Mouse (Mus musculus): ENCODE measurements around the gene Tuba3b. TPM values are rescaled to one million over a fixed set of nuclear protein-coding genes. Genes with fewer than 3 reads are reported as not detected.

Tuba3b gene
- total RNA-seq (2017) = not detected in 2 replicates

DNA sequence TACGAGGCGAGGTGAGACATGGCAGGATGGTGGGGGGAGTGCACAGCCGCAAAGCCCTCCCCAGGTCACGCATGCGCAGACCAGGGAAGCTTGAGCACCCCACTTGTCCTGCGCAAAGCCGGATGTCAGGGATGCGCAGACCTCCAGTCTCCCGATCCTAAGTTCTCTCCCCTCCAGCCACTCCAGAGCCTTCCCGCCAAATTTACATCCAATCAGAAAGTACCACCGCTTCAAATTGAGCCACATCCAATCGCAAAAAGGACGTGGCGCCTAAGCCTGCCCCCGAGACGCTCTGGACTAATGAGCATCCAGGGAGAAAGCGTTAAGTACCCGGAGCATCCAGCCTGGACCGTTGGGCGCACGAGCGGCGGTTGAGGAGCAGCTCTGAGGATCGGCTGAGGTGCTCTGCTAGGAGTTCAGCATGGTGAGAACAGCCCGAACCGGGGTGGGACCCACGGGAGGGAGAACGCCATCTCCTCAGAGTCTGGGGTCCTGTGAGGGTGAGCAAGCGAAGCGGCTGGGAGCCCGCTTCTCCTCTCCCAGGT, at the start of gene Tuba3b:
Tuba3b (plus strand) TSS at position 92 of the 545 bp plus-strand sequence.
- ATAC-seq (ENCODE audit: extremely low read depth, insufficient number of reproducible peaks, low FRiP score, poor library complexity, severe bottlenecking) = no peak

DNA sequence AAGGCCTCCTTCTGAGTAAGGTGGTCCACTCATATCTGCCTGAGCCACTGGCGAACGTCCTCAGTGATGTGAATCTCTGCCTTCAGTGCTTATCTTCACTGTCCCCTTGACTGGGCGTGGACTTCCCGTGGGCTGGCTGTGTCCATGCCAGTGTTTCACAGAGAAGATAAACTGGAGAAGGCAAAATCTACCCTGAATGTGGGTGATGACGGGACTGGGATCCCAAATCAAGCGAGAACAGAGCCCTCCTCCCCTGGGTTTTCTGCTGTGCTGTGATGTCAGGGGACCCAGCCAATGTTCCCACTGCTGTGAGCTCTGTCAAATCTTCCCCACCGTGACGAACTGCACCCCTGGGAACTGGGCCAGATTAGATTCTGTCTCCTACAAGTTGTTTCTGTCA, 48.3 kb upstream of the Tuba3b start:
- ATAC-seq (ENCODE audit: extremely low read depth, insufficient number of reproducible peaks, low FRiP score, poor library complexity, severe bottlenecking) = no peak

DNA sequence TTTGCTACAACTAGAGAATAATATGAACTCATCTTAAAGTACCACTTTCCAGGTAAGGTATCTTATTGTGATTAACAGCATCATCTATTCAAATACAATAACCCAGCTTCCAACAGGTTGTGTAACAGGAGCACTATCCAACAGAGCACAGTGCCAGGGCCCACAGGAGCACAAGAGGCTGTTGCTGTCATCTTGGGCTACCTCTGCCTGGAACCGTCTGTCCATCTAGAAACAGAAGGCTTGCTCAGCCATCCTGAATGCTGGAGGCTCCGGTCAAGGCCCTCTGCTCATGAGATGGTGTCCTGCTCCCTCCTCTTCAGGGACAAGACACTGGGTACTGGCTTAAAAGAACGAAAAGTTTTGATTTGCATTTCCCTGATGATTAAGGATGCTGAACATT, 47.7 kb upstream of the Tuba3b start:
- no peak for ATAC-seq (ENCODE audit: extremely low read depth, insufficient number of reproducible peaks, low FRiP score, poor library complexity, severe bottlenecking)

DNA sequence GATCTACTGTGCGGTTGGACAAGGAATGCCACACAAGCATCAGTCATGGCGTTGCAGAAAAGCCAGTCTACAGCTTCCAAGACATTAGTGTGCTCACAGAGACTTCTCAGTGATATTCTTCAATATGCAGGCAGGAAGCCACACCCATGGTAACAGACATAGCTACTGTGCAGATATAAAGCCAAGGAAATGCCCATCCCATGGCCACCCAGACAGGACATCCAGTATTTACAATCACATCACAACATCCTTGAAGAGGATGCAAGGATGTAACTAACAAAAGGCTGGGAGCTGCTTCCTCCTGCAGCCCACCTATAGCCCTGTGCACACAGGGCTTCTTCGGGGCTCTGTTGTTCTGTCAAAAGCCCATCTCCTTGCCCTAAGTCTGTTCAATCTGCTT, 46.9 kb upstream of the Tuba3b start:
- ATAC-seq (ENCODE audit: extremely low read depth, insufficient number of reproducible peaks, low FRiP score, poor library complexity, severe bottlenecking) = no peak

DNA sequence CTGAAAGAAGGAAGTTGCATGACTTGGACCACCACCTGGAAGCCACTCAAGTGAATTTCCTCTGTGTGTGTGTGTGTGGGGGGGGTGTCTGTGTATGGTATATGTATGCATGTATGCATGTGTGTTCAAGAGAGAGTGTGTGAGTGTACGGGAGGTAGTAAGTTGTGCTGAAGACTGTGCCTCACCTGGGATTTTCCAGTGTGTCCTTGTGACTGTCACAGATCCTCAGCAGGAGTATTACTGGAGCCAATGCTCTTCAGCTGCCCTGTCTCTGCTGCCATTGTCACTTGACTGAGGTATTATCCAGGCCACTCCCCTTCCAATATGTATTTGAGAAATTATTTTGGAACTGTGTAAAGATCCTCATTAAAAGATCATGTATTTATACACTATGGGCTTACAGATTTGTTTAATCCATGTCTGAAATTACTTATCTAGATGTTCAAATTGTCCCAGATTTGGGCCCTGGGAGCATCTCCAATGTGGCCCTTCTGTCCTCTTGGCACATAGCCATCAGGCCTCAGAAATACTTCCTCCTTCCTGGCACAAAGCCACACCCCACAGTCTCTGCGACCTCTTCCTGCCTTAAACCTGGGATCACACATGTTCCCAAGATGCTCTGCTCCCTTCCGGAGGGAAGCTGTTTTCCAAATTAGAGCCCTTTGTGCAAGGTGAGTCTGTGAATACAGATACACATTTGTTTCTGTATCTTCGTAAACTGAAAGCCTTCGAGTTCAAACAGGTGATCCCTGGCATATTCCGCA, 42.1 kb upstream of the Tuba3b start:
- ATAC-seq (ENCODE audit: extremely low read depth, insufficient number of reproducible peaks, low FRiP score, poor library complexity, severe bottlenecking) = no peak

DNA sequence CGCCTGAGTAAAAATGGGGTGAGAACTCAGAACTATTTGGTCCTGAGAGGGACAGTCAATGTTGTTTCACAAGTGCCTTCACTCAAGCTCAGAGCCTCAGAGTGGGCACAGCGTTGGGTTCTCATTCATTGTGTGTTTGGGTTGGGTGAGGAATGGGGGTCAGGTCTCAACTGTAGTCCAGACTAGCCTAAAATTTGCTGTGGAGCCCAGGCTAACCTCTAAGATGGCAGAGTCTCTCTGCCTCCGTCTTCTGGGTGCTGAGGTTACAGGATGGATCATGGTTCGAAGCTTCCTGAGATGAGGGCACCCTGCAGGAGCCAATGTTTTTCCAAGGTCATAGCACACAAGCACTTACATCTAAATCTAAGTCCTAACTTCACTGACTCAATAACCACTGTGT, 38.8 kb upstream of the Tuba3b start:
- no peak for ATAC-seq (ENCODE audit: extremely low read depth, insufficient number of reproducible peaks, low FRiP score, poor library complexity, severe bottlenecking)

DNA sequence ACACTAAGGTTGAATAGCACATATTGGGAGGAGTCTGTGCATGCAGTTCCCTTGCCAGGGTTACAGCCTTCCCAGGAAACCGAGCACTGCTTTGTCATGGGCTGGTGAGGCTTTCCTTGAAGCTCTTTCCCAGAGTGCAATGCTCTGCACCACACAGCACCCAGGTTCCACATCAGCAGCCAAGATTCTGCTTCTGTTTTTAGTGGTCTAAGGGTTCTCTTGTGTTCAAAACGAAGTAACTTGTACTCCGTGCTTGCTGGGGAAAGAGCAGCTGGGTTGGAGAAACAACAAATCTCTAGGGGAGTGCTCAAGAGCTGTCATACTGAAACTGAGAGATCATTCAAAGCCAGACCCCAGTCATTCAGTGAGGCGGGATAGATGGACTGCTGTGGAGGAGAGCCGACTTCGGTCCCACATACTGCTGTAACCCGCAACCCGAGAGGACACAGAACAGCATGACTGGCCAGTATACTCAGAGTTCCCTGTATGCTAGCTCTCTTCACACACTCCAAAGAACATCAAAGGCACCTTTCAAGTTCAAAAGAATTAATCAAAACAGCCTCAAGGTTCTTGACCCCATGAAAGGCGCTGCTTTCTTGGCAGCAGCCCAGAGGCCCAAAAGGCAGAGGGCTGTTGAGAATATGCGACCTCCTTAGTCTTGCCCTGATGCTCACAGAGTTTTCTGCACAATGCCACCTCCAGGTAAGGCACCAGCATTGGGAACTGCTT, 36.9 kb upstream of the Tuba3b start:
- no peak for ATAC-seq (ENCODE audit: extremely low read depth, insufficient number of reproducible peaks, low FRiP score, poor library complexity, severe bottlenecking)

DNA sequence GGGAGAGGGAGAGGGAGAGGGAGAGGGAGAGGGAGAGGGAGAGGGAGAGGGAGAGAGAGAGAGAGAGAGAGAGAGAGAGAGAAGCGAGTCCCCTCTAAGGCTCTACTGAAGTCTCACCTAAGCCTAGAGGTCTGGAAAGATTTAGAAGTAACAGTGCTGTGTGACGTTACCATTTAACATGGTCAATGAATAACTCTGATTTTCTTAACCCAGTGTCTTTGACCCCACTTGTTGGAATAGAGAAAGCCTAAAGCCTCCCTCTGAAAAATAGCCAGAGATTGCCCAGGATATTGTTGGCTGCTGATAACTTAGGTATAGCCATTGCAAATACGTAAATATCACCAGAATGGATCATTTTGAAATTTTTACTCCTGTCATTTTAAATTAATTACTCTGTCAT, 35.8 kb upstream of the Tuba3b start:
- no peak for ATAC-seq (ENCODE audit: extremely low read depth, insufficient number of reproducible peaks, low FRiP score, poor library complexity, severe bottlenecking)

DNA sequence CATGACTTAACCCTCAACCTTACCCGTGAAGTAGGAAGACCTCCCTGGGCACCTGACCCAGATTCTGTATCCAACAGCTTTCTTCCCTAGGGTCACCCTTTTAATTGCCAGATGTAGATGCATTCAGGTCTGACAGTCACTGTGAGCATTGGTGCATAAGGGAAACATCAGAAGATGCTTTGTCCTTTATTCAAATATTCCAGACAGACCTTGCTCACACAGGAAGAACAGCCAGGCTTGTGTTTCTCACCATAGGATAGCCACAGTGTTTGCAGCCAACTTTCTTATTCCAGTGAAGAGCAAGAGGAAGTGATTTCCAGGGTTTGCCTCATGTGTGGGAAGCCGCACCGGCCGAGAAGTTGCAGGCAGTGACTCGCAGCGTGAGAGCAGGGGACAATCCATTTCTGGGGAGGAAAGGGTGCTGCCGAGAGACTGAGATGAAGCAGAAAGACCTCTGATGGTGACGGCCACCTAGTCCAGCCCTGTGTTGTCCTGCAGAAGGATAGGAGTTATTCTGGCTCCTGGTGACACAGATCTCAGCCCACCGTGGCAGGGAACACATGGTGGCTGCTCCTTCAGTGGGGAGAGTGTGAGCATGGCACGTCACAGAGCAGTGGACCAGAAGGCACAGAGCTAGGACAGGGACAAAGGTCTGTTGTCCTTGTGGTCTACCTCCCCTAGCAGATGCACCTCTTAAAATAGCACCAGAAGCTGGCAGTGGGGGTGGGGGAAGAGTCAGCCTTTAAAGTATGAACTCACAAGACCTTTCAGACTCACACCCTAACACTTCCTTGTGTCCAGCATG, 34.0 kb upstream of the Tuba3b start:
- ATAC-seq (ENCODE audit: extremely low read depth, insufficient number of reproducible peaks, low FRiP score, poor library complexity, severe bottlenecking) = no peak

DNA sequence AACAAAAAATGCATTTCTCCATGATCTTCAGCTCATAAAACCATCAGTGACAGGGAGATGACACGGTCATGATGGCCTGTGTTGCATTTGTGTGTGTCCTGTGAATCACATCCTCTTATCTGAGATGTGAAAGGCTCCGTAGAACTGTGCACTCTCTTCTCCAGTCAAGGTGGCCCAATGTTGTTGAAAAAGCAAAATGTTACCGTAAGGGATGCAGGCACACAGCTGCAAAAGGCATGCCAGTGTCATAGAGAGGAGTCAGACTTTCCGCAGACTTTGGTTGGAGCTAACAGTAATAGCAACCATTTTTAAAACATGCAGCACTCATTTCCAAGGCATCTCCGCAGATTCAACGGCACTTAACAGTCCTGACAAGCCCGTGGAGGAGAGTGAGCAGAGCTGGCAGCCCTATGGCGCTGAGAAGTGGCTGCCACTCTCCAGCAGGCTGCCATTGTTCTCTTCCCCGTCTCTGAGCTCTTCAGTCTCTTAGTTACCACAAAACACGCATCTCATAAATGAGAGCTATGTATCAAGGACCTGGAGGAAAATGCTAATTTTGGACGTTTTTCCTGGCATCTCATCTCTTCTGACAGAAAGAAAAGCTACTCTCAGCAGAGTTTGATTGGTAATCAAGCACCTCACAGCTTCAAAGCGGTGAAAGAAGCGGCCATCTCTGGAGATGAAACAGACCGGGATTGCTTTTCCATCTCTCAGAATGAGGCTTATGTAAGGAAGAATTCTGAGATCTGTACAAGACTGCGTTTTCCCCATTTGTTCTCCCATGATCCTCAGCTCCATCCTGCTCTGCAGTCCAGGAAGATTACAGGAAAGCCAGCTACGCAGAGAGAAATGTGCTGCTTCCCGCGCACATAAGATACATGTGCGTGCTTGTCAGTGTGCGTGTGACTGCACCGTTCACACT, 30.2 kb upstream of the Tuba3b start:
- ATAC-seq (ENCODE audit: extremely low read depth, insufficient number of reproducible peaks, low FRiP score, poor library complexity, severe bottlenecking) = no peak

DNA sequence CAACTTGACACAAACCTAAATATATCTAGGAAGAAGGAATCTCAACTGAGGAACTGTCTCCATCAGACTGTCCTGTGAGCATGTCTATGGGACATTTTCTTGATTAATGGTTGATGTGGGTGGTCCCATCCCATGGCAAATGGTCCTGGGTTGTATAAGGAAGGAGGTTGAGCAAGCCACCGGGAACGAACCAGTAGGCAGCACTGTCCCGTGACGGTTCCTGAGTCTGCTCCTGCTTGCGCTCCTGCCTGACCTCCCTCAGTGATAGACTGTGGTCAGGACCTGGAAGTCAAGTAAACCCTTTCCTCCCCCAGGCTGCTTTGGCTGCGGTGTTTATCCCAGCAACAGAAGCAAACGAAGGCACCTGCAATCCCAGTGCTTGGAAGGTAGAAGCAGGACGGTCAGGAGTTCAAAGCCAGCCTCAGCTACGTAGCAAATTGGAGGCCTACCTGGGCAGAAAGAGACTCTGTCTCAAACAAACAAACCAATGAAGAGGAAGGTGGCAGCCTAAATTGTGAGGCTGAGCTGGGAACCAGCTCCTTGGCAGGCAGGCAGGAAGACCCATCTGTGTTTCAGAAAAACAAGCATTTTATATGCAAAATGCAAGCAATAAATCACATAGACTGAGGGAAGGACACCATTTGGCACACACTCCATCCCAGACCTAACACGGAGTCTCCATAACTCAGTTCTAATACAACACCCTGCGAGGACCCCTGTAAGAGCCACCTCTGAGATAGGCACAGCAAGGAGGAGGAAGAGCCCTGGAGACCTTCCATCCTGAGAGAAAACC, 24.9 kb upstream of the Tuba3b start:
- ATAC-seq (ENCODE audit: extremely low read depth, insufficient number of reproducible peaks, low FRiP score, poor library complexity, severe bottlenecking) = no peak

DNA sequence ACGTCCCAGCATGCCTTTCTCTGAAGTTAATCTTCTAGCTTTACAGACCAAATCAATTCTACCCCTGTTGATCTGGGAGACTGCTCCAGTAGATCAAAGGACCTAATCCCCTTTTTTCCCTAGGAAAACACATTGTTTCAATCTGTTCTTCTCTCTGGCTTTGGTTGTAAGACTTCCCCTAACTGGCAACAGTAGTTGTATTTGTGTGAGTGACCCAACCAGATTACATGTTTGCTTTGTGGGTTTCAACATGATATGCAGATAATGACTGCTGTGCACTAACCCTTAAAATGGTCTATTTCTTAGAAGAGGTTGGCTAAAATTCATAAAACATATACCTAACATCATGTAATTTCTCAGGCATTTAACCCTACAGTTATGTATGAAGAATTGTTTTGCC, 24.0 kb upstream of the Tuba3b start:
- ATAC-seq (ENCODE audit: extremely low read depth, insufficient number of reproducible peaks, low FRiP score, poor library complexity, severe bottlenecking) = no peak

DNA sequence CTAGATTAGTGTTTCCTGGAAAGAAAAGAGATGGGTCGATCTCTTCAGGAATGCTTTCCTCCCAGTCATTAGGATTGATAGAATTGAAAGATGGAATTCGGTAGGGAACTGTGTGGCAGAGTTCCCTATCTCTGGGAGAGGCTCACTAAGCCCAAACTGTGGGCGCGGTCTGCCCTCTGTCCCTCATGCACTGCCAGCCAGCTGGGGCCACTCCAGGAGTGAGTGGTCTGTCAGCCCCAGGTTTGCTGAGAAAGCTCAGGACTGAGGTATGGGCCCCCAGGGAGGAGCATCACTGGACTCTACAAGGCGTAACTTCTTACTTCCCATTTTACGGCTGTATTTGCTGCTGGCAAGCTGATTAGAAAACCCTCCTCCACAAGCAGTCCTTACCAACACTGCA, 23.5 kb upstream of the Tuba3b start:
- ATAC-seq (ENCODE audit: extremely low read depth, insufficient number of reproducible peaks, low FRiP score, poor library complexity, severe bottlenecking) = no peak

DNA sequence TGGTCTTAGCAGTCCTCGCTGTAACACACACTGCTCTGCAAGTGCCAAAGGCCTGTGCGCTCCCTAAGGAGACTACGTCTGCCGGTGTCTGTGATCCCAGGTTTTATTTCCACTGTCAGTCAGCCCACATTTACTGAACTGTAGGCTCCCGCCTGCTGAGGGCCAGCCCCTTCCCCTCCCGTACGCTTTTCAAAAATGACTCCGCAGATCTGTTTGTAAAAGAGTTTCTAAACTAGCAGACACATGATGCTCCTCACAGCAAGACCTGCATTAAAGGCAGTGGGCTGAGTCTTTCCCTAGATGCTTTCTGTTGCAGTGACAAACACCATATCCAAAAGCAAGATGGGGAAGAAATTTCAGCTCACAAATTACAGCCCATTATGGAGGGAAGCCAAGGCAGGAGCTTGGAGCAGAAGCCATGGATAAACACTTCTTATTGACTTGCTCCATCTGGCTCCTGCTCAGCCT, 23.0 kb upstream of the Tuba3b start:
- no peak for ATAC-seq (ENCODE audit: extremely low read depth, insufficient number of reproducible peaks, low FRiP score, poor library complexity, severe bottlenecking)

DNA sequence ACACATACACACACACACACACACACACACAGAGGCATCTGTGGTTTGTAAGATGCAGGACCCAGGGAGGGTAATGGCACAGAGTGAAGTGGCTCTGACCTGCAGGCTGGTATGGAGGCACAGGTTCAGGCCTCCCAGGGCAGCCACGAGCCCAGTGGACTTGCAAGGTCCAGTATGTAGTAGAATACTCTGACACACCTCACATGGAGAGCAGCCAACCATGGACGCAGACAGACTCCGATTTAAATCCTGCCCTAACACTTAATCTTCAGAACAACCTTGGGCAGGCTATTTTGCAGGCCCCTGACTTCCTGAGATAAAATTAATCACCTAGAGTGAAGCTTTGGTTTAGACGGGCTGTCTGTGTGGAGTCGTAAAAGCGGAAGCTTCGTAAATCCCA, 21.6 kb upstream of the Tuba3b start:
- ATAC-seq (ENCODE audit: extremely low read depth, insufficient number of reproducible peaks, low FRiP score, poor library complexity, severe bottlenecking) = no peak

DNA sequence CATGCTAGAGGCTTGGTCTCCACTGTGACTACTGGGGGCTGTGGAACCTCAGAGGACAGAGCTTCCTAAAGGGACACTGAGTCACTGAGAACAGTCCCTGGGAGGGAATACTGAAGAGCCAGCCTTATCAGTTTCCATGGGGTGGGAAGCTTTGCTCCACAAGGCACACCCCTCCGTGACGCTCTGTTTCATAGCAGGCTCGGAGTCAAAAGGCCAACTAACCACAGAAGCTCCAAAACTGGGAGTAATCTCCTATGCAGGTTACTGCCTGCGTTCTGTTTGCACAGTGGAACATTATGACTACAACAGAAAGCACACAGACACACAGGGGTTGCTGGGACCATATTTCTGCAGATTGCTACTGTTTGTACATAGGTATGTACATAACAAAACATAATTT, 19.7 kb upstream of the Tuba3b start:
- ATAC-seq (ENCODE audit: extremely low read depth, insufficient number of reproducible peaks, low FRiP score, poor library complexity, severe bottlenecking) = no peak

DNA sequence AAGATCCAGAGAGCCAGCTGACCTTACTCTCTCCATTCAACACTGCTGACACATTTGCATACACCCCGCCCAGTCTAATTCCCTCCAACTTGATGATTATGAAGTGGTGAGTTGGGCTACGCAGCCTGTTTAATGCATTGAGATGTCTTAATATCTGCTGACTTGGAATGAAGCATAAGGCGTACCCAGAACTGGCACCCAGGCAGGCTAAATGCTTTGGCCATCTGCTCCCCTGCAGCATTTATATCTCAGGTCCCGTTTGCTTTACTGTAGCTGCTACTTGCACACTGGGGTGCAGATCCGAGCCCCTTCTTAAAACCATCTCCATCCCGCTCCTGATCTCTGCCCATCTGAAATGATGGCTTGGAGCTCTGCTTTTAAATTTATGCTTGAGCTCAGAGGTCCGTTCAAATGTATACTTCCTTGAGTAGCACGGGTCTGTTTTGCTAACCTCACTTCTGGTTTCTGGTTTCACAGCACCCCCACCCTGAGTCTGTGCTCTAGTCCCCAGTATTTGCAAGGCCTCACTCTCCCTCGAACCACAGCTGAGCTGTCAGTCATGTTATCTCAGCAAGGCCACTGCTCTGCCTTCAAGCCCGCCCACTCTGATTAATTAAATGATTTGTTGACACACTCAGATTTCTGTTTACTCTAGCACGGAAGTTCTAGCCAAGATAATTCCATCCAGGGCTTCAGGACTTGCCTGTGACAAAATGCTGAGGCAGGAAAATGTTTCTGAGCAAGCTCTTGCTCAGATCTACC, 16.6 kb upstream of the Tuba3b start:
- ATAC-seq (ENCODE audit: extremely low read depth, insufficient number of reproducible peaks, low FRiP score, poor library complexity, severe bottlenecking) = no peak
